Mouse (Mus musculus): ENCODE data around the gene Tmod3.
"Not testable (repeated sequence)": the region's sequence is repeated elsewhere in the genome, so short reads cannot be mapped to it uniquely, and the experiment has no call there.

Gene Tmod3

DNA sequence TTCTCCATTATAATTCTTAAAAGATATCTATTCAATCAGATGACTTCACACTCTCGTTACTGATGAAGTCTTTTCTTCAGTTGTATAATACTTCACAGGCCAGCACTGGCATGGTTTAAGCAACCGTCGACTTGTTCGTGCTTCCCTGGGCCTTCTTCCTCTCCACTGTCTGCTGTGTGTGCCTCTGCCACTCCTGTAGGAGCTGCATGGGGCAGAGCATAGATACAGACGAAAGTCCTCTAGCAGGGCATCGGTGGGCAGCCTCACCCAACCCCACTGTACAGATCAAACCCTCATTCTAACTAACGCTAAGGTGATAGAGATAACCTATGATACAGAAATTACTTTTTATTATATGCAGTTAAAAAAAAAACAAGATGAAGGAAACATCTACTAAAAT, 60.9 kb downstream of the Tmod3 start:
- in situ Hi-C loops (cut with MseI, MboI) = no loop called here

DNA sequence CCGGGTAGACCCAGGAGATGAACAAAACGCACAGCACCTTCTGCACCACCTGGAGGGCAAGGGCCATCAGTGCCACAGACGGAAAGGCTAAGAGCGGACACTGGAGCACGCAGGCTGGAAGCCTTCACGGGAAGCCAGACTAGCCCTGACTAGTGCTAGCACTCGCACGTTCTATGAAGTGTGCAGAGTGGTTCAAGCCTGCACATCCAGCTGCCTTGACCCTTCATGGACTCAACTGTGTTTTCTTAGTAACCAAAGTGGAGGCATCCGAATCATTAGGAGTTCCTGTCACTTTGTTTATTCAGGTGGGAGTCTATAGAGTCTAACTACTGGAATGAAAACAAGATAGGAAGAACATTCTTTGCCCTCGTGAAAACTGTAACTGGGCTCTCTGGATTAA, 63.5 kb downstream of the Tmod3 start:
- in situ Hi-C loops (cut with MseI, MboI) = no loop called here

DNA sequence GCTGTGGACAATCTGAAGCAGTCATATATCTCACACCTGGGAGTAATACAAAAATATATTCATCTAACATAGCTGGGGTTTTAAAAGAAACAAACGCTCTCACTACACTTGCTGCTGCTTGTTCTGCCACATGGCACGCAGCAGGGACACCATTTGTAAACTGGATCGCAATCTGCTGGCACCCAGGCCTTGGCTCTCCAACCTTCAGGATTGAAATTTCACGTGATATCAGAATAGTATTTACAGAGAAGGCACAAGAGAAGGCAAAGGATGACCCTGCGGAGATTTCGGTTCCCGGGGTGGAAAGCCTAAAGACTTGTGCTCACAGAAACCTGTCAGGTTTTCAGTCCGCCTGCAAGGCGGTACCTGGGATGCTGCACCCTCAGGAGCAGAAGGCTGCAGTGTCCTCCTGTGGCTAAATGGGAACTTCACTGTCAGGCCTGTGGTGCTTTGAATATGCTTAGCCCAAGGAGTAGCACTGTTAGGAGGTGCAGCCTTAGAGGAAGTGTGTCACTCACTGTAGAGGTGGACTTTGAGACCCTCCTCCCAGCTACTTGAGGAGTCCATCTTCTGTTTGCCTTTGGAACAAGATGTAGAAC, 65.0 kb downstream of the Tmod3 start:
- in situ Hi-C loops (cut with MseI, MboI) = no loop called here

DNA sequence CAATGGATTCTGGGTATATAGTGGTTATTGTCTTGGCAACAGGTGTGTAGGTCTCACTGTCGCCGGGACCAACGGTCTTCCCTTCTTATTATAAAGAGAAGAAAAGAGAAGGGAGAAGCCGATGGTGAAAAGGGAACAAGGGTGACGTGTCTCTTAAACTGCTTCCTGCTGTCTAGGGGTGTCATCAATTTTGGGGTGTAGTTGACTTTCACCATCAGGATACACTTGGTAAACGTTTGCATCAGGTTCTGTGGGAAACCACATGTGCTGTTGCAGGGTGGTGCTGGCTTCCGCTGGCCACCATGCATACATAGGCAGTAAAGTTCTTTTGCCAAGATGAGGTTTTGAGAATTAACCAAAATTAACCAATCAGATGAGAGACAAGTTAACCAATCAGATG, 71.2 kb downstream of the Tmod3 start:
- in situ Hi-C loops (cut with MseI, MboI) = not testable (repeated sequence)

DNA sequence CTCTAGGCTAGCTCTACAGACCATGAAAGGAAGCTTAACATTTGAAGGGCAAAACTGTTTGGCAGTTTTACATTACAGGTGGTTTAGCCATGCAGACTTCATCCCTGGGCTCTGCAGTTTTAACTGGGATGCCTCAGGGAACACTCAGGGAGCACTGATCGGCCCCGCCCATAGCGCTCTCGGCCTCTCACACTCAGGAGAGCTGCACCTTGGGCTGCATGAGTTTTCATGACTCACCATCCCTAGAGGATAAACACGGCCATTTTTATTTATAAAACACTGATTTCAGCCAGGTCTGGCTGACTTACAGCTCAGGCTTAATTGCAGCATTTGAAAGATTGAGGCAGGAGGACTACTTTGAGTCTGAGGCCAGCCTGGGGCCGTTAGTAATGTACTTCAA, 74.2 kb downstream of the Tmod3 start:
- in situ Hi-C loops (cut with MseI, MboI) = no loop called here

DNA sequence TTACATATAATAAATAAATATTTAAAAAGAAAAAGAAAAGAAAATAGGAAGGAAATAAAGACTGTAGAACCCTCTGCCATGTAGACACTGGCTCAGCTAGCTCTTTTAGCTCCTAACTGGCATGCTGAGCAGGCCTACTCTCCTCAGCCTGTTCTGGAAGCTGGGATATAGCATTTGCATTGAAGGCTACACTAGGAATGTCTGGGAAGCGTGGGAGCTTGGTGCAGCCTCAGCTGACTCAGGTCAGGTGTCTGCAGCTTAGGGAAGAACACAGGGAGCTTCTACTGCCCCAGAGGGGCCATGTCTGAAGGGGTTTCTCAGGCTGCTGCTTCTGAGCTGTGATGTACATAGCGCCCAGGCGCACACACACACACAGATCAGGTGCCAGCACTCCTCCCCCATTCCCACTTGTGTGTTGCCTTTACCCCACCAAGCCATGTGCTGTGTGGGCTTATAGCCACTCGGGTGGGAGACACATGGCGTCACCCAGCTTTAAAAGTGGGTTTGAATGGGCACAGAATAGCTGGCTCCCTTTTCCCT, 78.9 kb downstream of the Tmod3 start:
- in situ Hi-C loops (cut with MseI, MboI) = no loop called here

DNA sequence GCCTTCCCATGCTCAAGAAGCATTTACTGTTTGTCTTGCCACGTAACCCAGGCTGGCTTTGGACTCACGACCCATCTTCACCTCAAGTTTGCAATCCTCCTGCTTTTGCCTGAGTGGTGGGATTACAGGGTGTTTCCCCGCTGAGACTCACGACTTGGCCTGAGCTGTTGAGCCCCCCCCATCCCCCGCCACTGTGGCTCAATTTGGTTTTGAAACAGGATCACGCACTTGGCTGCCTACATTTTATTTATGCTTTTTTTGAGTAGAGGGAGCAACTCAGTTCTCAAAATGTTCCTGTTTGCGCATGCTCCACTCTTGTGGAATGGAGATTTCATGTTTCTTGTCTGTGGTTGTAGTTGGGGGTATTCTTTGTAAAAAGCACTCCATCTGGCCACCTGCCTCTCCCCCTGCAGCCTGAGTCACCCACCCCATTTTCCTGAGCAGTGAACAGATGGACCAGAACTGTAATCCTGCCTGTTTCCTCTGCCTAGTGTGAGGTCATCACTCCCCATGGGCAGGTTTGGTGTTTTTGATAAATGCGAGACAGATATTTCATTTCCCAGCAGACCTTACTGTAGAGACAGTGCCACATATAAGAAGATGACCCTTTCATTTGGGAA, 80.2 kb downstream of the Tmod3 start:
- in situ Hi-C loops (cut with MseI, MboI) = no loop called here

DNA sequence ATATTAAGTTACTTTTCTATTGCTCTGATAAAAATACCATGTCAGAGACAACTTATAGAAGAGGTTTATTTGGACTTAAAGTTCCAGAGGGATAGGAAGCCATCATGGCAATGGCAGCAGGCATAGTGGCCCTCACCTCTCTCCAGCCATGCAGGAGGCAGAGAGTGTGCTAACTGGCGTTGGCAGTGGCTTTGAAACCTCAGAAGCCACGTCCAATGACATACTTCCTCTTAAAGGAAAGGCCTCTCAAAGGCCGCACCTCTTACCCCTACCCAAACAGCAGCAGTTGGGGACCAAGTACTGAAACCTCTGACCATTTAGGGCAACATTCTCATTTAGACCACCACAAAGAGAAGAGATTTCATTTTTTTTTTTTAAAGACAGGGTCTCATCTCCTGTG, 82.2 kb downstream of the Tmod3 start:
- in situ Hi-C loops (cut with MseI, MboI) = no loop called here

DNA sequence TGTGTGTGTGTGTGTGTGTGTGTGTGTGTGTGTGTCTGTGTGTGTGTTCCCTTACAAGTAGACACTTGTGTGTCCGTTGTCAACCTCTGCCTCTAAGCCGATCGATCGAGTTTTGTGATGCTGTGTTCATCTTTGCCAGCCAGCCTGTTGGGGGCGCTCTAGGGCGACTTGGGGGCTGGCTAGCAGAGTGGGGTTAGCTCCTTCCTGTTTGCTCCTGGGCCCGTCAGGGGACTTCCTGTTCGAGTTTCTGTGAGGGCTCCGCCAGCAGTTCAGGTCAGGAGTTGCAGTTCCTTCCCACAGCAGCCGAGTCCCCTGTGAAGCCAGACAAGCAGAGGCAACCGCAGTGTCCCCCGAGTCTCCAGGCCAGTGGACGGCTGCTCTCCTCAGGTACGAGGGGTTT, 91.2 kb downstream of the Tmod3 start:
- in situ Hi-C loops (cut with MseI, MboI) = no loop called here

DNA sequence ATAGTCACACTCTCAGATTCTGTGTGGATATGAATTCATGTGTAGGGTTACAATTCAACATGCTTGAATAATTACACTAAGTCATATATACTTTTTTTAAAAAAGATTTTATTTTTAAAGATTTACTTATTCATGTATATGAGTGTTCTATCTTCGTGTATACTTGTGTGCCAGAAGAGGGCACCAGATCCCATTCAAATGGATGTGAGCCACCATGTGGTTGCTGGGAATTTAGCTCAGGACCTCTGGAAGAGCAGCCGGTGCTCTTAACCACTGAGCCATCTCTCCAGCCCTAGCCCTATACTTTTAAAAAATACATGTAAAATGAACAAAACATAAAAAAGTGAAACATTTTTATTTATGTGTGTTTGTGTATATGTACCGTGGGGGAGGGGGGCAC, 91.9 kb downstream of the Tmod3 start:
- in situ Hi-C loops (cut with MseI, MboI) = no loop called here

DNA sequence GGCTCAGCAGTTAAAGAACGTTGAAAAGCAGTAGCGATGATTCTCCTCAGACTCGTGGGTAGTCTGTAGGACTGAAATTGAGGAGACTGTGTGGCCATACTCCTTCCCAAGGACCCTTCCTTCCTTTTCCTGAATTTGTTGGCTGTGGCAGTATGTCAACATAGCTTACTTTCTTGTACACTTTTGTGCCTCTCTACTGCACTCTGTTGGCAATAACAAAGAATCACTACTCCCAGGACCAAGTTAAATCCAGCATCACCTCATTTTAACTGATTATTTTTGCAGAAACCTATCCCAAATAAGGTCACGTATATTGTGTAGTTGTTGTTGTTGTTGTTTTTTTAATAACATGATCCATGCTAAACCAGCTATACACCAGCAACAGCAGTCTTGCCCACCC, 92.8 kb downstream of the Tmod3 start:
- in situ Hi-C loops (cut with MseI, MboI) = no loop called here

DNA sequence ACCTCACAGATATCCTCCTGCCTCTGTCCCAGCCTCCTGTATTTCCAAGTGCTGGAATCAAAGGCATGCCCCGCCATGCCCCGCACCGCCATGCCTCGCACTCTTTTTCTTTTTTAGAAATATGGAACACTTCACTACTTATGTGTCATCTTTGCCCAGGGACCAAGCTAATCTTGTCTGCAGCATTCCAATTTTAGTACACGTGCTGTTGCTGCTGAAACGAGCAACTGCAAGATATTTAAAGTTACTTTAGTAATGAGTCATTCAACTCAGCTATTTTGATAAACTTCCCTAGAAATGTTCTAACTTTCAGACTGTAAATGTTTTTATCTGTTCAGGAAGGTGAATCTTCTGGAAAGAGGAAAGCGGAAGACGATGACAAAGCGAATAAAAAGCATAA, 93.6 kb downstream of the Tmod3 start:
- in situ Hi-C loops (cut with MseI, MboI) = no loop called here

DNA sequence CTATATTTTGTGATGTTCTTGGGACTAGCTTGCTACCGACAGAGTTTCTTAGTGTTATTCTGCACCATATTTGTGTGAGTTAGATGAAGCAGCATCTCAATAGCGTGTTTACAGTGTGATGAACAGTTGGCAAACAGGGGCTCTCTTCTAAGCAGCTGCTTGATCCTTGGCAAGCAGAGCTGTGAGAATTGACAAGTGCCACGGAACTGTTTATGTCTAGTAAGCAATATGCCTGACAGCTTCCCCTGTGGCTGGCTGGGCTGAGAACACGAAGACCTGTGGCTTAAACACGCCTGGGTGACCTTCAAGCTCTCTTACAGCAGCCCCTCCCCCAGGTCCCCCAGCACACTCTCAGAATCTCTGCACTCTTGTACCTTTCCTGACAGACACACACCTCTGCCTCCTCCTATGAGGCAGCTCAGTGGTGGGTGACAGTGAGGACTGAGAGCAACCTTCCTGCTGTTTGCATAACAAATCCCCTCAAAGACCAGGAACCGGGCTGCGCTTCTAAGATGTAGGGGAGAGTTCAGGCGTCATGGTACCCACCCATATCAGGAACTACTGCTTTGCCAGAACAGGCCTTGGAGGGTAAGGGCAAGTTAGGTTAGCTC, 96.3 kb downstream of the Tmod3 start:
- in situ Hi-C loops (cut with MseI, MboI) = no loop called here

DNA sequence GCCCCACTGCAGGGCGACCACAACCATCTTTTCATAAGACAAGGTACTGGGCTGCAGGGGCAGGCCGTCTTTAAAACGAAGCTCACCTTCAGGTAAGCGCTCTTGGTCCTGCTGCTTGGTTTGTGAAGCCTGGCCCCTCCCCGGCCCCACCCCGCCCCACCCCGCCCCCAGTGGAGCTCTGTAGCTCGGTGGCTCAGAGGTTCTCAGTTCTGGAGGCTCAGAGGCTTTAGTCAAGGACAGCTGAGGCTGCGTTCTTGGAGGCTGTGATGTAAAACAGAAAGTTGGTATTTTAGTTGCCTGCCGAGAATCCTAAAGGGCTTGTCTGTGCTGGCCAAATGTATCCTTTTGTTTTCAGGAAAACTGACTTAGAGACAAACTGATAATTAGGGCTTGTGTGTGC, 103.8 kb downstream of the Tmod3 start:
- in situ Hi-C loops (cut with MseI, MboI) = no loop called here

DNA sequence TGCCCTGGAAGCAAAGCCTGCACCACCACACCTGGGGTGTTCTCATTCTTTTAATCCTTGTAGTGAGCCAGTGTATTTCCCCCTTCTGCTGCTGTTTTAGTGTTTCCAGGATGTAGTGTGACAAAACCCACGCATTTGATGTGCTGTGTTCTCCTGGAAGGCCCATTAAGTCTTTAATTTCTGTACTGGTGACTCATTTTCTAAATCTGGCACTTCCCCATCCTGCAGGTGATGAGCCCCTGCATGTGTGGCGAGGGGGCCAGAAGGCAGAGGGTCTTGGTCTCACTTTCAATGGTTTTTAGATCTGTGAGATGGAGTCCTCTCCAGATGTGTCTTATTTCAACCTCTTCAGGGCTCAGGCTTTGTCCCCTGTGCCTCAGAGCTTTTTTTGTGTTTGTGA, 105.5 kb downstream of the Tmod3 start:
- in situ Hi-C loops (cut with MseI, MboI) = no loop called here

DNA sequence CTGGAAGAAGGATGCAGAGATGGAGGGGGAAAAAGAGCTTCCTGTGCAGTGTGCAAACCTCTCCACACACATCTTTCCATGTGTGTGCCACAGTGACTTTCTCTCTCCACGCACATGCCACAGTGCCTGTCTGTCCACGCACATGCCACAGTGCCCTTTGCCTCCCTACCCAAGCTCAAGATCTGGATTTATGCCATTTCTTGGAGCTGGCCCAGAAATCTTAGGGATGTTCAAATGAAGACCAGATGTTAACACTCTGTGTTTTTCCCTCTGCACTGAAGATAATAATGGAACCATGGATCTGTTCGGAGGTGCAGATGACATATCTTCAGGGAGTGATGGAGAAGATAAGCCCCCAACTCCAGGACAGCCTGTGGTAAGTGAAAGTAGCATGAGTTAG, 111.4 kb downstream of the Tmod3 start:
- in situ Hi-C loops (cut with MseI, MboI) = no loop called here

Measured in mouse trophoblast stem cell (cell line).